Mouse (Mus musculus) ovary, postnatal 36 days (tissue): ENCODE results near the gene Ubc.

Experiments
- DNase-seq: peaks from one replicate; pipeline ENCODE4 v3.0.0; 2022; ENCODE audit warnings: low spot score, mixed read lengths

The Ubc gene

GRCm38 (mm10) chr5:125348487-125348886 is 41.5 kb downstream of the Ubc start:
- peak; percentile 60 for DNase-seq

GRCm38 (mm10) chr5:125348067-125348466 is 41.9 kb downstream of the Ubc start:
- DNase-seq, result no peak

- peak; percentile 35 for DNase-seq
Measured at GRCm38 (mm10) chr5:125344296-125344695, 45.7 kb downstream of the Ubc start.

- DNase-seq, result no peak
Measured at GRCm38 (mm10) chr5:125341459-125342090, 48.4 kb downstream of the Ubc start.

GRCm38 (mm10) chr5:125340547-125341262 is 49.3 kb downstream of the Ubc start, which contains the start of gene Scarb1:
Scarb1 (minus strand) TSS chr5:125341094.
- peak; percentile 93 for DNase-seq

GRCm38 (mm10) chr5:125339851-125340531 is 50.0 kb downstream of the Ubc start:
- peak; percentile 31 for DNase-seq

- DNase-seq, result peak; percentile 52
Measured at GRCm38 (mm10) chr5:125339108-125339751, 50.8 kb downstream of the Ubc start.

- no peak for DNase-seq
Measured at GRCm38 (mm10) chr5:125337526-125337925, 52.5 kb downstream of the Ubc start.

GRCm38 (mm10) chr5:125337012-125337411 is 53.0 kb downstream of the Ubc start:
- no peak for DNase-seq
